Mouse (Mus musculus): Measurements from ENCODE around the gene Psmd4. TPM values are rescaled to one million over a fixed set of nuclear protein-coding genes. Genes with fewer than 3 reads are reported as not detected.

The Psmd4 gene
- polyA plus RNA-seq, 1 experiment from 2014 or later: 231 TPM

DNA sequence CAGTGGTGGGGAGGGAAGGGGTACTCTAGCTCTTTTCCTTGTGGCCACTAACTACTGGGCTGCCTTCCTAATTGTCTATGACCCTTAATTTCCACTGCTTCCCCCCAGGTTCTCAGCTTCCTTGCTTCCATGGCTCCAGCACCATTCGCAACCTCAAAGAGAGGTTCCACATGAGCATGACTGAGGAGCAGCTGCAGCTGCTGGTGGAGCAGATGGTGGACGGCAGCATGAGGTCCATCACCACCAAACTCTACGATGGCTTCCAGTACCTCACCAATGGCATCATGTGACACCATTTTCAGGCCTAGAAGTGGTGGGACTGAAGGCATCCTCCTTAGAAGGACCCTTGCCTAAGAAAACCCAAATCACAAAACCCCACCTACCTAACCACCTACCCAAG, 36.8 kb downstream of the Psmd4 start:
- WGBS (ENCODE audit: insufficient replicate concordance): 92% methylated on average over 3 of the region's 3 CpGs
- no peak overlapping the region for H3K4me2 ChIP-seq
- no peaks in the 10 kb centered on the region for H3K4me1 ChIP-seq (ENCODE audit: control insufficient read depth, insufficient read depth, low read length)
- H3K36me3 ChIP-seq (ENCODE audit: control insufficient read depth, insufficient read depth, low read length): peaks cover 54% of the 10 kb centered on the region
- H3K9me3 ChIP-seq (replicated peaks; ENCODE audit: control insufficient read depth, low read length): no peaks in the 10 kb centered on the region
- no peaks in the 10 kb centered on the region for H3K27me3 ChIP-seq (ENCODE audit: control insufficient read depth, insufficient read depth, low read length)
- no peak overlapping the region for H3K4me3 ChIP-seq (ENCODE audit: low read depth, low read length)
- ATAC-seq (replicated peaks; ENCODE audit: insufficient number of reproducible peaks, low FRiP score, low TSS enrichment): no peak
- H3K9ac ChIP-seq (ENCODE audit: low read depth, low read length): no peak overlapping the region
- H3K27ac ChIP-seq (ENCODE audit: low read depth, low read length): no peak overlapping the region

DNA sequence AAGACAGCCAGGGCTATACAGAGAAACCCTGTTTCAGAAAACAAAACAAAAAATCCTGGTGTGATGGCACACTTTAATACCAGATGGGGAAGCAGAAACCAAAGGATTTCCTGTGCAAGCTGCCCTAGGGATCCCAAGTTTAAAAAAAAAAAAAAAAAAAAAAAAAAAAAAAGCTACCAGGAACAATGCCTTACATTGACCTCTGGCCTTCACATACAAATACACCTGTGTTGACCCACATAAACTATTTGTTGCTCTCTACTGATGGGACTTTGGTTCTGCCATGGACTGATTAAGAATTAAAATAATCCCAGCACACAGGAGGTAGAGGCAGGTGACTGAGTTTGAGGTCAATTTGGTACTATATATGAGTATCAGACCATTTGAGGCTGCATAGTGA, 39.1 kb downstream of the Psmd4 start:
- Histone ChIP-seq H3K4me1 (ENCODE audit: control insufficient read depth, insufficient read depth, low read length) (no peaks in the 10 kb centered on the region), H3K27me3 (ENCODE audit: control insufficient read depth, insufficient read depth, low read length) (no peaks in the 10 kb centered on the region), H3K27ac (ENCODE audit: low read depth, low read length) (no peak overlapping the region), H3K4me2 (no peak overlapping the region), H3K4me3 (ENCODE audit: low read depth, low read length) (no peak overlapping the region), H3K9ac (ENCODE audit: low read depth, low read length) (no peak overlapping the region), H3K9me3 (replicated peaks; ENCODE audit: control insufficient read depth, low read length) (no peaks in the 10 kb centered on the region), H3K36me3 (ENCODE audit: control insufficient read depth, insufficient read depth, low read length) (peaks cover 42% of the 10 kb centered on the region)
- no peak for ATAC-seq (replicated peaks; ENCODE audit: insufficient number of reproducible peaks, low FRiP score, low TSS enrichment)

DNA sequence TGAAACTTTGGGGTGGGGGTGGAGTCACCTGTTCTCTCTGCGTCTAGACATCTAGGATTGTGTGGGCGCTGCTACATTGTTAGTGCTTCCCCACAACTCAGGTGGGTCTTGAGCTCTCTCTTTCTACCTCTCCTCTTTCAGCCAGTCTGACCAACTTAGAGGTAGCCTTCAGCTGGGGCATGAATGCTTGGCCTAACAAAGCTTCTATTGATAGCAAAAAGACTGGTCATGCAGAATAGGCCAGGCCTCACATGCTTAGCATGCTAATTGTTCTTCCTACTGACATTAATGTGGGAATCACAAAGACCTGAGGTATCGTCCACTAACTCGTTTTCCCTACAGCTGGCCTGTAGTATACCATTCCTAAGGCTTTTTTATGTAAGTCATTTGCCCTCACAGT, 39.8 kb downstream of the Psmd4 start:
- 84% methylated on average over 4 of the region's 4 CpGs for WGBS (ENCODE audit: insufficient replicate concordance)
- Histone ChIP-seq H3K27ac (ENCODE audit: low read depth, low read length) (no peak overlapping the region), H3K4me1 (ENCODE audit: control insufficient read depth, insufficient read depth, low read length) (no peaks in the 10 kb centered on the region), H3K9ac (ENCODE audit: low read depth, low read length) (no peak overlapping the region), H3K27me3 (ENCODE audit: control insufficient read depth, insufficient read depth, low read length) (no peaks in the 10 kb centered on the region), H3K36me3 (ENCODE audit: control insufficient read depth, insufficient read depth, low read length) (peaks cover 37% of the 10 kb centered on the region), H3K9me3 (replicated peaks; ENCODE audit: control insufficient read depth, low read length) (no peaks in the 10 kb centered on the region), H3K4me3 (ENCODE audit: low read depth, low read length) (no peak overlapping the region), H3K4me2 (no peak overlapping the region)
- no peak for ATAC-seq (replicated peaks; ENCODE audit: insufficient number of reproducible peaks, low FRiP score, low TSS enrichment)

DNA sequence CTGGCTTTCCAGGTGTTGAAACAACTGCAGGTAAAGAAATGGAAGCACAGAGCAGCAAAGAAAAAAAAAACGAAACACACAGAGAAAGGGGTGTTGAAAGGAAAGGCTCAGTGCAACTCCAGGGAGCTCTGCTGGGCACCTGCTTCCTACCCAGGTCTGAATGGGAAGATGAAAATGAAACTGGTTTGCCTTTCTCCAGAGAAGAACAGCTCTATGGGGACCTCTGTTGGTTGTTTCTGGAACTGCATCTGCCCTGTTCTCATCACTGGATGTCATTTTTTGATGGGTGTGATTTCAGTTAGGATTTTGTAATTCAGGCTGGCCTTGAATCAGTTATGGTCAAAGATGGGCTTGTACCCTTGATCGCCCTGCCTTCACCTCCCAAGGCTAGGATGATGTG, 45.5 kb downstream of the Psmd4 start:
- WGBS (ENCODE audit: insufficient replicate concordance): 29% methylated on average over 2 of the region's 2 CpGs
- no peak overlapping the region for H3K9ac ChIP-seq (ENCODE audit: low read depth, low read length)
- H3K4me1 ChIP-seq (ENCODE audit: control insufficient read depth, insufficient read depth, low read length): no peaks in the 10 kb centered on the region
- no peak overlapping the region for H3K27ac ChIP-seq (ENCODE audit: low read depth, low read length)
- H3K27me3 ChIP-seq (ENCODE audit: control insufficient read depth, insufficient read depth, low read length): no peaks in the 10 kb centered on the region
- H3K36me3 ChIP-seq (ENCODE audit: control insufficient read depth, insufficient read depth, low read length): peaks cover 30% of the 10 kb centered on the region
- H3K4me3 ChIP-seq (ENCODE audit: low read depth, low read length): no peak overlapping the region
- H3K9me3 ChIP-seq (replicated peaks; ENCODE audit: control insufficient read depth, low read length): no peaks in the 10 kb centered on the region
- H3K4me2 ChIP-seq: no peak overlapping the region
- no peak for ATAC-seq (replicated peaks; ENCODE audit: insufficient number of reproducible peaks, low FRiP score, low TSS enrichment)

DNA sequence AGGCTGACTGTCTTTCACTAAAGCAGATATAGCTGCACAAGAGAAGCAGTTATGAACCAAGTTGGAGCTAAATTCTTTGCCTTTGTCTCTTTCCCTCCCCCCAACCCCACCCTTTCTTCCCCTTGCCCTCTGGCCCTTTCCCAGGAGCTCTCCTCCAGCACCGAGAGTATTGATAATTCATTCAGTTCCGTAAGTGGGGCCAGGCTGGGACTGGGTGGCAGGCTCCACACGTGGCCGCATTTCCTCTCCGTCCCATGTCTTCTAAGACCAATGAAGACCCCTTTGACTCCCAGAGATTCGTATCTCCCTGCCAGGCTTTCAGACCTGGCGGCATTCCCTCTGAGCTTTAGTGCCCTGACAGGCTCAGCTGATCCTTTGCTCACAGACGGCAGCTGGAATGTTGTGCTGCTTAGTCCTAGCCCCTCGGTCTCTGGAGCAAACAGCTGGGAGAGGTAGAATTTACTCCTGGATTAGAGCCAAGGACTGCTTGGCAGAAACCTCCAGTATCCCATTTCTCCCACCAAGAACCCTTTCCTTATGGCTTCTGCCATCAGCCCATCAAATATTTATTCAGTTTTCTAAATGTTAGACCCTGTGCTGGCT, 53.2 kb downstream of the Psmd4 start:
- ATAC-seq (replicated peaks; ENCODE audit: insufficient number of reproducible peaks, low FRiP score, low TSS enrichment): no peak
- Histone ChIP-seq H3K4me2 (no peak overlapping the region), H3K4me3 (ENCODE audit: low read depth, low read length) (no peak overlapping the region), H3K4me1 (ENCODE audit: control insufficient read depth, insufficient read depth, low read length) (peaks cover 40% of the 10 kb centered on the region), H3K9ac (ENCODE audit: low read depth, low read length) (no peak overlapping the region), H3K36me3 (ENCODE audit: control insufficient read depth, insufficient read depth, low read length) (peaks cover 13% of the 10 kb centered on the region; the same call in 1 of the 2 replicates), H3K27me3 (ENCODE audit: control insufficient read depth, insufficient read depth, low read length) (no peaks in the 10 kb centered on the region), H3K9me3 (replicated peaks; ENCODE audit: control insufficient read depth, low read length) (no peaks in the 10 kb centered on the region), H3K27ac (ENCODE audit: low read depth, low read length) (no peak overlapping the region; the same call in 1 of the 2 replicates)
- 30% methylated on average over 9 of the region's 9 CpGs for WGBS (ENCODE audit: insufficient replicate concordance)

DNA sequence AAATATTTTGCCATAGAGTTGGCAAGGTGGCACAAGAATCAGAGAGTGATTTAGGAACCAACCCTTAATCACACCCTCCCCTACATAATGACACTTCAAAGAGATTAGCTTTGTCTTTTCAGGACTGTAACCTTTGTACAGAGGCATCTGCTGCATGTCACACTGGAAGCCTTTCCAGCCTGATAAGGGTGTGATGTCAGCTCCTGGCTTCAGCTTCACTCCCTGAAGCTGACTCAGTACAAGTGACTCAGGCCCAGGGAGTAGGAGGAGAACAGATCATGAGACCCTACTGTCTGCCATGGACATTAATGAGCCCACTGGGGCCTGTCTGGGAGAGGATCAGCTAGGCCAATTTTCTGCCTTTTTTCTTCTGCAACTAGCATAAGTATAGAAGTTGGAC, 54.8 kb downstream of the Psmd4 start:
- Histone ChIP-seq H3K4me3 (ENCODE audit: low read depth, low read length) (no peak overlapping the region), H3K9ac (ENCODE audit: low read depth, low read length) (no peak overlapping the region), H3K4me2 (peak overlapping the region; percentile 8; the same call in 1 of the 2 replicates), H3K4me1 (ENCODE audit: control insufficient read depth, insufficient read depth, low read length) (peaks cover 40% of the 10 kb centered on the region), H3K27me3 (ENCODE audit: control insufficient read depth, insufficient read depth, low read length) (no peaks in the 10 kb centered on the region), H3K9me3 (replicated peaks; ENCODE audit: control insufficient read depth, low read length) (no peaks in the 10 kb centered on the region), H3K27ac (ENCODE audit: low read depth, low read length) (peak overlapping the region; percentile 22; the same call in 1 of the 2 replicates), H3K36me3 (ENCODE audit: control insufficient read depth, insufficient read depth, low read length) (peaks cover 15% of the 10 kb centered on the region)
- ATAC-seq (replicated peaks; ENCODE audit: insufficient number of reproducible peaks, low FRiP score, low TSS enrichment): peak; percentile 74

DNA sequence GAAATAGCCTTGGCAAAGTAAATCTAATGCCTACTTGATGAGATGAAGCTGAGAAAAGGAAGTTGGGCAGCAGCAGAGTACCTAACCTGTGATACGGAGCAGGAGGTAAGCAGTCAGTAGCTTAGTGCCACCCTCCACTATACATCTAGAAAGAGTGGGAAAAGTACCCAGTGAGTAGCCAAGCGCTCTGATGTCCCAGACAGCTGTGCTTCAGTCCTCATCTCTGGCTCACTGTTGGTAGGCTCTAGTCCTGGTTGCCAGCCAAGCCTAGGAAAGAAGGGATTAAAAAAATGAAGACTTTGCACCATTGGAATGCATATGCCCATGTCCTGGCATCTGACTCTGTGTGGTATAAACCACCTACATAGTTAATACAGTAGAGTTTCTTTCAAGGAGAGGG, 56.9 kb downstream of the Psmd4 start:
- H3K4me1 ChIP-seq (ENCODE audit: control insufficient read depth, insufficient read depth, low read length): peaks cover 40% of the 10 kb centered on the region
- ATAC-seq (replicated peaks; ENCODE audit: insufficient number of reproducible peaks, low FRiP score, low TSS enrichment): no peak
- H3K36me3 ChIP-seq (ENCODE audit: control insufficient read depth, insufficient read depth, low read length): peaks cover 17% of the 10 kb centered on the region
- H3K27me3 ChIP-seq (ENCODE audit: control insufficient read depth, insufficient read depth, low read length): no peaks in the 10 kb centered on the region
- WGBS (ENCODE audit: insufficient replicate concordance): 94% methylated on average over 2 of the region's 2 CpGs
- H3K27ac ChIP-seq (ENCODE audit: low read depth, low read length): no peak overlapping the region
- no peak overlapping the region for H3K9ac ChIP-seq (ENCODE audit: low read depth, low read length)
- no peaks in the 10 kb centered on the region for H3K9me3 ChIP-seq (replicated peaks; ENCODE audit: control insufficient read depth, low read length)
- H3K4me2 ChIP-seq: no peak overlapping the region
- no peak overlapping the region for H3K4me3 ChIP-seq (ENCODE audit: low read depth, low read length)

DNA sequence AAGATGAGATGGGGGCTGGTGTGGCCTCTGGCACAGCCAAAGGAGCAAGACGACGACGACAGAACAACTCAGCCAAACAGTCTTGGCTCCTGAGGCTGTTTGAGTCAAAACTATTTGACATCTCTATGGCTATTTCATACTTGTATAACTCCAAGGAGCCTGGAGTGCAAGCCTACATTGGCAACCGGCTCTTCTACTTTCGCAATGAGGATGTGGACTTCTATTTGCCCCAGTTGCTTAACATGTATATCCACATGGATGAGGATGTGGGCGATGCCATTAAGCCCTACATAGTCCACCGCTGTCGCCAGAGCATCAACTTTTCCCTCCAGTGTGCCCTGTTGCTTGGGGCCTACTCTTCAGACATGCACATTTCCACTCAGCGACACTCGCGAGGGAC, 58.1 kb downstream of the Psmd4 start:
- Histone ChIP-seq H3K36me3 (ENCODE audit: control insufficient read depth, insufficient read depth, low read length) (peaks cover 17% of the 10 kb centered on the region), H3K9me3 (replicated peaks; ENCODE audit: control insufficient read depth, low read length) (no peaks in the 10 kb centered on the region), H3K4me2 (no peak overlapping the region), H3K9ac (ENCODE audit: low read depth, low read length) (no peak overlapping the region), H3K27ac (ENCODE audit: low read depth, low read length) (no peak overlapping the region), H3K4me1 (ENCODE audit: control insufficient read depth, insufficient read depth, low read length) (peaks cover 35% of the 10 kb centered on the region), H3K4me3 (ENCODE audit: low read depth, low read length) (no peak overlapping the region), H3K27me3 (ENCODE audit: control insufficient read depth, insufficient read depth, low read length) (no peaks in the 10 kb centered on the region)
- ATAC-seq (replicated peaks; ENCODE audit: insufficient number of reproducible peaks, low FRiP score, low TSS enrichment): no peak
- 93% methylated on average over 11 of the region's 11 CpGs for WGBS (ENCODE audit: insufficient replicate concordance)
